Mouse (Mus musculus) cortical plate, adult 2 months (tissue): Measurements from ENCODE around the gene Nrg4.

Experiments used
- CTCF ChIP-seq: fragments of 200-500 bp; IDR thresholded peaks from 2 replicates; pipeline ENCODE4 v1.5.1; 2011; ENCODE audit warnings: mild to moderate bottlenecking, control low read depth, low read length; ENCODE audit not compliant: insufficient read depth; ENCODE audit errors: extremely low read depth
- POLR2A ChIP-seq: fragments of 200-500 bp; IDR thresholded peaks from 2 replicates; pipeline ENCODE4 v1.6.1; 2011; ENCODE audit warnings: mild to moderate bottlenecking, low read length, control low read depth; ENCODE audit not compliant: insufficient read depth; ENCODE audit errors: extremely low read depth

DNA sequence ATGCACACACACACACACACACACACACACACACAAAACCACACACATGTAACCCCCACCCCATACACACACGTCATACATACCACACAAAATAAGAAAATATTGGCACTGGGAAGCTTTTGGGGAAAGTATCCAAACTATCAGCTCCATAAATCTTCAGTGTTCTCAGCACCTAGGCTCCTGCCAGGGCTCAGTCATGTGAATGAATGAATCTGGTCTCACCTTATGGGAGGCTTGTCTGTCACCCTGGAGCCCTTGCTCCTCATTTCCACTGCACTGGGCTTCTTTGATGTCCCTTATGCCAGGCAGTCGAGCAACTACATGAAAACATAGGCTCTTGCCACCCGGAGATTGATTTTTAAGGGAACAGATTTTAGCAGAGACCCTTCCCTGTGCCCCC is 33.7 kb upstream of the Nrg4 start:
- TF ChIP-seq CTCF: no peak
- no peak for TF ChIP-seq POLR2A
